Mouse (Mus musculus) frontal cortex, postnatal 14 days (tissue): ENCODE data around the gene Gm45902.

Experiments used
- DNase-seq, 2 experiments: peaks; one replicate each; pipeline ENCODE4 v3.0.0; 2022; ENCODE audit warnings: low spot score in 2 of 2

Gm45902 gene

DNA sequence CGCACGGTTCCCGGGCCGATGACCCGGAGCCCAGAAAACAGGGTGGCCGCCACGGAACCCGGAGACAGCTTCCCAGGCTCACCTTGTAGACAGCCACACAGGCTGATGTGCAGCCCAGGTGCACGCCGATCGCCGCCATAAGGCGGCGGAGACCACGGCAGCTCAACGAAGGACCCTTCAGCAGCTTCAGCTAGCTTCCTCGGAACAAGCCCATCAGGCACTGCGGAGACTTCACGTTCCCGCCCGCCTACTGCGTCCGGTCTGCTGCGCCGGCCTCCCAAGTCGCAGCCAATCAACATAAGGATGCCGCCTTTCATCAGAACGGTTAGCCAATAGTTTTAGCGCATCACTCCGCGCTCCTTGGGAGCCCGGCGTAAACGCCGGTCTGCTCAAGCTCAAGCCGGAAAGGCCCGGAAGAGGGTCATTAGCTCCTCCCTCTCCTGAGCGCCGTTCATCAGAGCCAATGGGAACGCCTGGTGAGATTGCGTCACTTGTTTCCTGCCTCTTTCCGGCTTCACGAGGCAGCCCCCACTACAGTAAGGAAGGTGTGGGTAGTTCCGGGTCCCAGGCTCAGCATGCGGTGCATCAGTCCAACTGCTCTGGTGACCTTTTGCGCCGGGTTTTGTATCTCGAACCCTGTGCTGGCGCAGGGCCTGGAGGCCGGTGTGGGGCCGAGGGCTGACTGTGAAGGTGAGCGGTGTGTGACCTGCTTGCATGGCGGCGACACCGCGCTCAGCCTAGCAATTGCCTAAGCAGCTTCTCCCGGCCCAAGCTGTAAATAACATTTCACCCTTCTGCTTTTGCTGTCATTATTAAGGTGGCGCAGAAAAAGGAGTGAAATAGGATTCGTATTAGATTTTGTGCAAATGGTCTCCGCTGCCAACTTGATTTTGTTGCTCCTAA lies at the start of gene Gm45902, which contains the start of the genes Hspa14 and Cdnf:
Gm45902 (minus strand) TSS at position 239 of the 903 bp plus-strand sequence.
Hspa14 (minus strand) TSS at position 263 of the 903 bp plus-strand sequence.
Cdnf (plus strand) TSS at position 479 of the 903 bp plus-strand sequence.
- DNase-seq = peak; percentile 95 to 98

DNA sequence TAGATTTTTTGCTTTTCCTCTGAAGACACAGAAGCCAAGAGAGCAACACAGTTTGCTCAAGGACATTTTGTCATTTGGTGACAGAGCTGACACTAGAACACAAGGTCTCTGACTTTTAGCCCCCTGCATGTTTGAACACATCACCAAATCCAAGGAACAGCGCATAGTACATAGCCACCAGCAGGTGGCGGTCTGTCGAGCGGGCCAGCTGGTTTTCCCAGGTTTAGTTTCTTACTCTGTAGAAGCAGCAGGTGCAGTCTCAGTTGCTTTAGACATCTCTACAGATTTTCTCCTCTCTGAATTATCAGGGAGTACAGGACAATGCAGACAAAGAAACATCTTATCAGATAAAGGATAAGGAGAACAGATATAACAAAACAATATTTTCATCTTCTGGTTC lies 34.0 kb upstream of the Gm45902 start:
- DNase-seq = peak; percentile 12 to 44

DNA sequence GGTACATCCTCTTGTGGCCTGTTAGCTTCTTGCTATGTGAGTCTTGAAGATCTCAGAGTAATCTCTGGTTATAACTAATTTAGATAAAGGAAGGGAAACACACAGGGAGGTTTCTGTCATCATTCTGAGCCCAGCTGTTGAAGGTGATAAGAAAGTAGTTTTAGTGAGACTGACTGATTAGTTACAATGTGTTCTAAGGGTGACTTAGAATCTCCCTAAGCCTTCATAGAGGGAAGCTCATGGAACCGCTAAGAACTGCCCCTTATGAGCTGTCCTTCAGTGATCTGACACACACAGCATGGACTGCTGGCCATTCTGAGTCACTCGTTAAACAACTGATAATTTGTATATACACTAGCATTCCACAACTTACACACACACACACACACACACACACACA lies 33.5 kb upstream of the Gm45902 start:
- DNase-seq = no peak

DNA sequence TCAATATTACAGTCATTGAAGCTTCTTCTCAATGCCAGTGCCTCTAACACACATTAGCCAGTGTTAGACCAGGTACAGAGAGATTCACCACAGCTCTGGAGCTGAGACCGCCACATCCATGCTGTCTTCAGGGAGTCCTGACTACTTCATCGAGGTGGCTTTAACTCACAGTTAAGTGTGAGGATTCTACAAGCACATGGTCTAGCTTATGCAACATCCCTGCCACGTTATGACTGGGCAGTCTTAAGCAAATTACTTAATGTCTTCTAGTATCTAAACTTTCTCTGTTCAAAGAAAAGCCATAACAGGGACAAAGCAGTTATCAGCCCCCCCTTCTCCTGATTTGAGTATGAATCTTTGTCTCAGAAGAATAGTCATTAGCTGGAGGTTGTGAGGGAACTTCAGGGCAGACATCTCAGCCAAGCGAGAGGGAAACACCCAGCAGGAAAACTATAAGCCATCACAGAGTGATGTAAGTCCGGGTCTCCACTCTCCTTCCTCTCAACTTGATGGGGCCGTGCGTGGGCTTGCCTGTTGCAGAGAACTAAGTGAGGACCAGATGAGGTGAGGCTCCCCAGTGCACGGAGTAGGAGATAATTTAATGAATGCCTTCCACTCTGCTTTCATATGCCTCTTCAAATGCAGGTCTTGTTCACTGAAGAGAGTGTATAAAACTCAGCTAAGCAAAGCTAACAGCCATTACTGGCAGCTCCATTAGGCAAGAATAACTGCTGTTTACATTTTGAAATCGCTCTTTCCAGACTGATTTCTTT lies 28.9 kb upstream of the Gm45902 start:
- DNase-seq = no peak

DNA sequence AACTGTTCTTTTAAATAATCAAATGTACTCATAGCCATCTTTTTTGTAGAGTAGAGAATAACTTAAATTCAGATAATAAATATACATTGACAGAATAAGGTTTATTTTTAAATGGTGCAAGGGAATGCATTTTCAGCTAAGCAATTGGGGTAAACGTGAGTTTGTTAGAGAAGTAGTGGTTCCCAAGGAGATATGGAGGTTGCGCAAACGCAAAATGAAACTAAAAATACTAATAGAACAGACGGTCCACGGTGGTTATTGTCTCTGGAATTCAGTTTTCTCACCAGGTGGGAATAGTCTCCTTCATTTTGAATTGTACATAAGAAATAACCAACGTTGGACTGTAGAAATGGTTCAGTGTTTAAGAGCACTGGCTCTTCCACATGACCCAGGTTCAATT lies 13.7 kb upstream of the Gm45902 start:
- no peak for DNase-seq

DNA sequence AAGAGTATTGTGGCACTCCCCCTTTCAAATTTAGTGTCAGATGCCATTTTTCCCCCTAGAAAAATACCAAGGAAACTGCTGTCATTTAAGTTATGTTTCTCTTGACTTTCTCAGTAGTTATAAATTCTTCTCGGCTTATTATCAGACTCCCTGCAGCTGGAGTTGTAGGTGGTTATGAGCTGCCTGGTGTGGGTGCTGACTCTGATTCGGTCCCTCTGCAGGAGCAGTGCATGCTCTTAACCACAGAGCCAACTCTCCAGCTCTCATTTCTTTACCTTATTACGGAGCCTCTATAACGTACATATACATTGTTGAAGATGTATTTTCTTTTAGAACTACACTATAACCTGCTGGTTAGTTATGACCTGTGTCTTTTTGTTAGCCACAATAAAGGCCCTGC lies 10.0 kb upstream of the Gm45902 start:
- DNase-seq = no peak

DNA sequence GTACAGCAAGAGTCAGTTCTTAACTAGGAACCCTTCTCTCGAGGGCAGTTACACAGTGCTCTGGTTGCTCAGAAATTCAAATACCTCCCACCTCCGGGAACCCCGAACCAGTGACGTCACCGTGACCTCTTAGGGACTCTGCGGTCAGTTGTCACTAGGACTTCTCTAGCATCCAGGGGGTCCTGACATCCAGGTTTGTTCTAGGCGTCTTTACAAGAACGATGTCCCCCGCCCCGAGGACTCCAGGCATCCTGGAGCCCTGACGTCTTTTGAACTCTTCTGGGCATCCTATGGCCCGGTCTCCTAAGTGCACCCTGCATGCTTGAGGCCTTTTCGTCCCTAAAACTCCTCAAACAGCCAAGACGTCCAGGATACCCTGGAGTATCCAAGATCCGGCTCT lies 514 bp downstream of the Gm45902 start:
- peak in 1 of 2 experiments; percentile 11 for DNase-seq

DNA sequence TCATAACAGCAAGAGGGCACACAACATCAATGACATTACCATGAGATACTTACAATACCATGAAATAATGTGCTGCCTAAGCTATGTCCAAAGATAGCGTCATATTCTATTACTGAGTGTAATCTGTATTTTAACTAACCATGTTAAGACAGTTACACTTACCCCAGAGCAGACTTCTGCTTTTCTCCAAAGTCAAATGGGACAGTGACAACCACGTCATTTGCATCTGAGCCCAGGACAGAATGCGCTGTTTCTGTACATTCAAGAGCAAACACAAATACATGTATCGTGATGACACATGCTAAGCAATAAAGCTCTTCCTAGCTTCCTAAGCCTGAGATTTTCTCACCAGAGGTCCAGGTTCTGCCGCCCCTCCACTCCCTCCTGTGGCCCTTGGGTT lies 11.7 kb downstream of the Gm45902 start:
- DNase-seq = no peak

DNA sequence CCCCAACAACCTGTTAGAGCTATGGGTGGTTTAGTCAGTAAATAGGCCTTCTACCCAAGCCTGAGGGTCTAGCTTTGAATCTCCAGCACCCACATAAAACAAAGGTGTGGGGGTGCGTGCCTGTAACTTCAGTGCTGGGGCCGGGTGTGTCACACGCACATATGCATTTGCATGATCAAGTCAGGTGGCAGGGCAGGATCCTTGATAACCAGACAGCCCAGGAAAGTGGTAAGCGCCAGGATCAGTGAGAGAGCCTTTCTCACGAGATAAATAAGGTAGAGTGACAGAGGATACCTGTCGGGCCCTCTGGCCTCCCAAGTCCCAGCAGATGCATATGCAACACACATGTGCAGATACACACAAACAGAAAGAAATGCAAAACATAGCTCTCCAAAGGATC lies 13.0 kb downstream of the Gm45902 start:
- no peak for DNase-seq

DNA sequence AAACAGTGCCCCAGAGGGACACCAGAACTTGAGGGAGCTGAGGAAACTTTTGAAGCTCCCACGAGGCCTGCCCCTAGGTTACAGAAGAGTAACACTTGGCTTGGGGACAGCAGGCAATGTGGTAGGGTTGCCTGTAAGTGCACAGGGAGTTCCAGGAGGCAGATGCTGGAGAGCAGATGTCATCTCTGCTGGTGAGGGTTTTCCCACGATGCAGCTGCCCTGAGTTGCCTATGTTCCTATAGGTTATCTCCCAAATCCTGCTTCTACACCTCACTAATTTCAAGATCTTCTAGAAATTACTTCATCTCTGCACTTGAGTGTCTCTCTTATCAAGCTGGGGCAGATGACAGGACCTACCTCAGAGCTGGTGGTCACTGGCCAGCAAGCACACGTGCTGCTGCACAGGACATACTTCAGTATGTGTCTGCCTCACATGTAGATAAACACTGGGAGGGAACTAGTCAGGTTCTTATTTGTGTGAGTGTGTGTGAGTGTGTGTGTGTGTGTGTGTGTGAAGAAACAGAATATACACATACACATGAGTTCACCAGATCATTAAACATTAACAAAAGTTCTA lies 18.7 kb downstream of the Gm45902 start:
- no peak for DNase-seq

DNA sequence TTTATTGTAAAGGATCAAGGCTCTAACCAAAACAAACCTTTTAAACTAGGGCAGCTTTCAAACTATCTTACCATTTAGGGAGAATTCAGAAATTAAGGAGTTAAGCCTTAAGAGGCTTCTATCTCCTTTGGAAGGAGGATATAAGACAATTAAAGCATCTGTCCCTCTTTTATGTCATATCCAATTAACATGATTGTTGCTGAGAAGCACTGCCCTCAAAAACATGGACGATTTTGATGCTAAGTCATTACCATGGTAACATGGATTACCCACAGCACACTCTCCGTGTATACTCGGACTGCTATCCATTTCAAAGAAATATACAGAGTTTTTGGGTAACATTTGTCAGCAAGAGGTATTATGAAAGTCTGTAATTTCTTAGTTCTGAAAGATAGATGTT lies 22.8 kb downstream of the Gm45902 start:
- DNase-seq = no peak

DNA sequence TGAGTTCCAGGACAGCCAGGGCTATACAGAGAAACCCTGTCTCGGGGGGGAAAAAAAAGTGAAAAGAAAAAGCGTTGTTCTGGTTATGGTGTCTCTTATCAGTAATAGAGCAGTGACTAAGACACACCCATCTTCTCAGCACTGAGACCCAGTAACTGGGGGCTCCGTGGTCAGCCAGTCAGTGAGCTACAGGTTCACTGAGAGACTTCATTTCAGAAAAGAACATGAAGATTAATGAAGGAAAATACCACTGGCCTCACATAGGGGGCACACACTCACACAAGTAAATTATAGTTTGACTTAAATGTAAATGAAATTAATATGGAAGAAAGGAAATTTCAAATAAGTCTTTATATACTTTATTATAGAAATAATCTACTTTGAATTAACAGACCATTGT lies 32.4 kb downstream of the Gm45902 start:
- no peak for DNase-seq

DNA sequence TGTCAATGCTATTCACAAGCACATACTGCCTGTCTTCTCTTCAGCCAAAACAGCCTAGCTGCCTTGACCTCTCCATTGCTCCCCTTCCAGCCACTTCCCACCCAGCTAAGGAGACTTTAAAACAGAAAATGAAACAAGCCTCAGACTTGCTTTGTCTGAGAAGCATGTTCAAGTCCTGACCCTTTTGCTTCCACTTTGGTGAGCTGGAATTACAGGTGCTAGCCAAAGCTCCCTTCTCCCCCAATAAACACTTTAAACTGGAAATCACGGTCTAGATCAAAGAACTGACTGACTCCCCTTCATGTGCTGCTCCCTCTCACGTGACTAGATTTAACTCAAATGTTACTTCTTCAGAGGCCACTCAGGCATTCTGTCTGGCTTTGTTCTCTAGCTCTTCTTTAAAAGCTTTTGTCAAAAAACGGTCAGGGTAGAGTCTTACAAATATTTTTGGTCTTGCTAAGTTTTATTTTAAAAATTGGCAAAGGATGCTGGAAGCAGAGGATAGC lies 36.8 kb downstream of the Gm45902 start:
- DNase-seq = no peak

DNA sequence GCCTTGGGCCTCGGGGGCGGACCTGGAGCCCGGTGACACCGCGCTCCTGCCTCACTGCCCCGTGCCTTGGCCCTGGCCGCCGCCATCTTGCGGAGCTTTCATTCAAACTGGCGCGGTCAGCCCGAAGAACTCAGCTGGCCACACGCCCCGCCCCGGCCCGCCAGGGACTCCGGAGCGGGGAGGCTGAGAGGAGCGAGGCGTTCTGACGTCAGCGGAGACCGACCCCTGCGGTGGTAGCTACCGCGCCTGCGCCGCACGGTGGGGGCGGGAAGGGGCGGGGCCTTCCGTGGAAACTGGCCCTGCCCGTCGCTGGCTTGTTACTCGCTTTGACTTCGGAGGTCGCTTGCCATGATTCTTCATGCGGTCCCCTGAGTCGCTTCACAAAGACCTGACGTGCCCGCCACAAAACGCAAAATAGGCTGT lies 37.7 kb downstream of the Gm45902 start, which contains the start of gene Suv39h2:
Suv39h2 (minus strand) TSS at position 171 of the 423 bp plus-strand sequence.
- peak; percentile 86 to 95 for DNase-seq

DNA sequence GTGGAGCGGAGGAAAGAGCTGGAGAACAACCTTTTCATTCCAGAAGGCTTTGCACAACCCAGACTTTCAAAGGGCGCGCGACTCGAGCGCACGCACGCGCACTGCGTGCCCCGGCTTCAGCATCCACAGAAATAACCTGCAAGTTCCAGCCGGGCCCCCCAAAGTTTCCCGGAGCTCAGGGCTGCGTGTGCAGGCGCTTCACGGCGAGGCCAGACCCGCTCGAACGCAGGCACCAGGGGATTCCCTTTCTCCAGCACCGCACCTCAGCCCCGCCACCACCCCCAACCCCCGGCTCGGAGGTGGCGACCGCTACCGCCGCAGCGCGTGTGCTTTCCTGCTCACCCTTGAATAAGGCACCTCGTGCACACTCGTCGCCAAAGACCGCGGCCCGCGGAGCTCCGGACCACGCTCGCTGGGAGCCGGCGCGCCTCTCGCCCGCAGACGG lies 38.2 kb downstream of the Gm45902 start:
- peak; percentile 38 to 58 for DNase-seq

DNA sequence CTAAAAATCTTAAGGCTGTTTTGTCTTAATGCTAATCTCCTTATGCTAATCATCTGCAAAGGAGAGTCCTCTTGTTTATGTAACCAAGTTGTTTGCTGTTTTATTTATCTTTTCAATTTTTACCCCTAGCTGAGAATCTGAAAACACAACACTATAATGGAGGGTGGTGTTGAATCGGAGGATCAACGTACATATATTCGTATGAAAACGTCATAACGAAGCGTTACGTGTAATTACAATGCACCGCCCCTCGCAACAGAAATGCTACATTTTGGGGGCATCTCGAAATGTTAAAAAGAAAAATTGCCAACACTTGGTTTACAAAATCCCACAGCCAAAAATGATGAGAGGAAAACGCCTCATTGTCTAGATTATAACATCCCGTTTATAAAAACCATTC lies 38.7 kb downstream of the Gm45902 start:
- DNase-seq = no peak

DNA sequence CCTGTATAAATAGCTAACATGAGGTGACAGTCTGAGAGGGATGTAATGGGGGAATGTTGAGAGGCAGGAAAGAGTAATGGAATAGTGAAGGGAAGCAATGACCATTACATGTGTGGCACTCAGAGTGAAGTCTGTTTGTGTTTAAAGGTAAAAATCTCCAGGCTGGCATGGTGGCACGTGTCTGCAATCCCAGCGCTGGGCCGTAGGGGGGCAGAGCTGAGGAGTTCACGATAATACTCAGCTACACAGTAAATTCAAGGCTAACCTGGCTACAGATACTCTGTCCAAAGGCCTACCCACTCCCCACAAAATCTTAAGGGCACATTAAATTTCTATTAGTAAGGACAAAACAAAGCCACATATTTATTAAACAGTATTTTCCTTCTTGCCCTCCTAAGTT lies 56.0 kb downstream of the Gm45902 start:
- no peak for DNase-seq
